Mouse (Mus musculus) liver, embryonic 14.5 days (tissue): ENCODE data around the gene Thbd. TPM values are rescaled to one million over a fixed set of nuclear protein-coding genes. Genes with fewer than 3 reads are reported as not detected.

Source experiments
- ATAC-seq: fragments of 200-750 bp; cut with Nextera tagmentation; 2 replicates; pipeline ENCODE4 v1.8.0; 2017; ENCODE audit warnings: moderate number of reproducible peaks, mild to moderate bottlenecking, moderate library complexity; ENCODE audit not compliant: insufficient read depth
- DNase-seq, 3 experiments: peaks; one replicate each; pipeline ENCODE4 v3.0.0-alpha.2; 2012 to 2013; ENCODE audit warnings: low read depth in 3 of 3, low spot score in 3 of 3
- H3K27ac ChIP-seq: fragments of 300-500 bp; sonication (generic); 2 replicates; pipeline ENCODE4 v1.5.1; 2014; ENCODE audit warnings: moderate library complexity, mild to moderate bottlenecking, control low read depth, inconsistent platforms
- H3K27me3 ChIP-seq: fragments of 300-500 bp; sonication (generic); 2 replicates; pipeline ENCODE4 v1.6.1; 2014; ENCODE audit warnings: mild to moderate bottlenecking, low read length, moderate library complexity; ENCODE audit not compliant: control insufficient read depth, insufficient read depth
- H3K36me3 ChIP-seq: fragments of 300-500 bp; sonication (generic); replicated peaks from 2 replicates; pipeline ENCODE4 v1.6.1; 2014; ENCODE audit warnings: low read depth; ENCODE audit not compliant: control insufficient read depth, insufficient read depth
- H3K4me1 ChIP-seq, 2 experiments: fragments of 200-500 bp in 1 of 2; fragments of 300-500 bp in 1 of 2; sonication (generic) in 1 of 2; replicated peaks; 2 replicates each; pipeline ENCODE4 v1.6.1; 2012 to 2014; ENCODE audit warnings: antibody characterized with exemption in 1 of 2, inconsistent platforms in 1 of 2, low read length in 1 of 2; ENCODE audit not compliant: control insufficient read depth in 2 of 2, insufficient read depth in 2 of 2
- H3K4me2 ChIP-seq: fragments of 300-500 bp; sonication (generic); 2 replicates; pipeline ENCODE4 v1.6.1; 2014; ENCODE audit warnings: low read depth, mild to moderate bottlenecking, control low read depth, moderate library complexity
- H3K4me3 ChIP-seq, 2 experiments: fragments of 200-500 bp in 1 of 2; fragments of 300-500 bp in 1 of 2; sonication (generic) in 1 of 2; 2 replicates each; pipeline ENCODE4 v1.5.1; 2012 to 2014; ENCODE audit warnings: low read depth in 2 of 2, low read length in 2 of 2, mild to moderate bottlenecking in 2 of 2, control low read depth in 1 of 2, inconsistent platforms in 1 of 2, moderate library complexity in 1 of 2; ENCODE audit not compliant: insufficient read depth in 1 of 2
- H3K9ac ChIP-seq: fragments of 300-500 bp; sonication (generic); replicated peaks from 2 replicates; pipeline ENCODE4 v1.6.1; 2014; ENCODE audit warnings: mild to moderate bottlenecking, control low read depth, moderate library complexity
- H3K9me3 ChIP-seq: fragments of 300-500 bp; sonication (generic); 2 replicates; pipeline ENCODE4 v1.6.1; 2016; ENCODE audit warnings: low read length, mixed read lengths; ENCODE audit not compliant: control insufficient read depth
- CTCF ChIP-seq: IDR thresholded peaks from 2 replicates; pipeline ENCODE4 v1.5.1; 2016; ENCODE audit warnings: antibody characterized with exemption, low read depth, control low read depth
- EP300 ChIP-seq: IDR thresholded peaks from 2 replicates; pipeline ENCODE4 v1.6.1; 2016; ENCODE audit warnings: antibody characterized with exemption, low read depth
- WGBS: fragments of 180-500 bp; shearing (Covaris S2); extraction: QIAGEN DNeasy Blood & Tissue Kit; methylation state at CpG from one replicate; pipeline ENCODE4 v1.1.7; 2014; ENCODE audit not compliant: insufficient replicate concordance; 5-methylcytosine and 5-hydroxymethylcytosine counted together
- polyA plus RNA-seq, 2 experiments: library from polyadenylated mRNA; depleted of rRNA in 1 of 2; stranded (reverse) in 1 of 2; unstranded in 1 of 2; fragments of >200 nt; fragmentation: Nextera tagmentation in 1 of 2; extraction: Ambion mirVana in 1 of 2; gene quantifications; 2 replicates each; pipeline versions ENCODE4 v1.2.1 to v1.2.3; 2012 to 2014

The Thbd gene
- polyA plus RNA-seq, 2 experiments = 0.74 to 0.95 TPM

- ATAC-seq (no peak), DNase-seq (no peak)
- no peak overlapping the region for H3K9ac ChIP-seq
- no peak overlapping the region for H3K4me2 ChIP-seq
- H3K27me3 ChIP-seq = no peaks in the 10 kb centered on the region
- no peak overlapping the region for H3K4me3 ChIP-seq
- H3K27ac ChIP-seq = no peak overlapping the region
- H3K9me3 ChIP-seq = no peaks in the 10 kb centered on the region
- no peak for TF ChIP-seq CTCF
- no peak for TF ChIP-seq EP300
- H3K4me1 ChIP-seq = no peaks in the 10 kb centered on the region
- WGBS = 53% methylated on average over 3 of the region's 3 CpGs
- H3K36me3 ChIP-seq = no peaks in the 10 kb centered on the region
These were observed 19.6 kb upstream of the Thbd start for GRCm38 (mm10) chr2:148427553-148427952.

DNA sequence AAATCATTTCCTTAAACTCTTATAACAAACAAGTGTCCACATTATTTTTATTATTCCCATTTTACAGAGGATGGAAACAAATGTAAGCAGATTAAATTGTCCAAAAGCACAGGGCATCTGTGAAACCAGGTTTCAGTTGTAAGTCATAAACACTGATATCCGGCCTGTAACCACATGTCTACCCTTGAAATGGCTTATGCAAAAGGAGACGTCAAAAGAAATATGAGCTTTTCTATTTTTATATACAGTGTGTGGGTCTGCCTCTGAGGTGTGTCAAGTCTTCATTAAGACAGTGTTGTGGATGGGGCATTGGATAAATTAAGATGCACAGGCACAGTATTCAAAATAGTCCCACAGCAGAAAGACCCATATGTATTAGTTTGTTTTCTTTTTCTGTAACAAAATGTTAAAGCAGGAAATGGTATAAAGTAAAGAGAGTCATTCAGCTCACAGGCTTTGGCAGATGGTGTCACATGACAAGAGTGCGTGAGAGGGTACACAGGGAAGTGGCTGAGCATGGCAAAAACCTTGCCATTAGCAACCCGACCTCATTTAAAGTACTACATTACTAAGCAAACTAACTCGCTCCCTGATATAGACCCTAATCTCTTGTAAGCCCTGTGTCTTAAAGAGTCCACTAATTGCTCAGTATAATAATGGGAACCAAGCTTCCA lies 17.9 kb upstream of the Thbd start:
- Histone ChIP-seq H3K27me3 (no peaks in the 10 kb centered on the region), H3K9ac (no peak overlapping the region), H3K4me2 (no peak overlapping the region), H3K36me3 (no peaks in the 10 kb centered on the region), H3K4me1 (no peaks in the 10 kb centered on the region), H3K27ac (no peak overlapping the region), H3K9me3 (no peaks in the 10 kb centered on the region), H3K4me3 (no peak overlapping the region)
- ATAC-seq (no peak), DNase-seq (no peak)
- TF ChIP-seq CTCF = no peak
- TF ChIP-seq EP300 = no peak
- WGBS = 46% methylated on average over 5 of the region's 5 CpGs

DNA sequence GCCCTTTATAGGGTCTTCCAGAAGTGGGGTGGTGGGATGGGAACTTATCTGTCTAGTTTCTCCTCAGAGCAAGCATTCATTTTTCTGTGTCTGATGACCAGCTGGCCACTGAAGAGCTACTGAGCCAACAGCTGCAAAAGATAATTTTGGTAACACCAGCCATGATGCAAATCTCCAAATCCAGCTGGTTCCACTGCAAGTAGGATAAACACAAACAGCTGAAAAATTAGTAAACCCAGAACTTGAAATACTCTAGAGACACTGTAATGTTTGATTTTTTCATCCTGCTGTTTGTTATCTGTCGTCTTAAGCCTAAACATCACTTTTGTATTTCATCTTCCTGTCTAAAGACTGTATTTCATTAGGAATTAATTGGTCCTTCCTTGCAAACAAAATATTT lies 13.7 kb upstream of the Thbd start:
- no peak for DNase-seq
- Histone ChIP-seq H3K27ac (no peak overlapping the region), H3K36me3 (no peaks in the 10 kb centered on the region), H3K4me2 (no peak overlapping the region), H3K27me3 (no peaks in the 10 kb centered on the region), H3K4me1 (no peaks in the 10 kb centered on the region), H3K4me3 (no peak overlapping the region), H3K9ac (no peak overlapping the region), H3K9me3 (no peaks in the 10 kb centered on the region)
- ATAC-seq = no peak
- 56% methylated on average over 1 of the region's 1 CpGs for WGBS
- TF ChIP-seq EP300 (no peak), CTCF (no peak)

DNA sequence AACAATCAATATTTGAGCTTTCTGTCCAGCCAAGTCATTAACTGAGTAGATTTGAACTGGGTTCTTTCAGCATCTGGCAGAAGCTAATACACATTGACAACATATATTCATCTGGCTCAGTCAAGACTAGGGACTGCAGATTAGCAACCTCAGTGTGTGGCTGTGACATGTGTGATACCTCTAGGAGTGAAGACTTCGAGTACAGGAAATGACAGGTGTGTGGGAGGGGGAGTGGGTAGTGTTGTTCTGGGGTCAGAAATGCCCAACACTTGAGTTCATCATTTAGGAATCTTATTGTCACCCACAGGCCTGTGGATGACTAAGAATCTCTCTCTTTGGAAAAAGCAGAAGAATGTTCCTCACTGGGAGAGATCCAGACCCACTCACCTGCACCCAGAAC lies 13.1 kb upstream of the Thbd start:
- Histone ChIP-seq H3K9me3 (no peaks in the 10 kb centered on the region), H3K27me3 (no peaks in the 10 kb centered on the region), H3K4me2 (no peak overlapping the region), H3K36me3 (no peaks in the 10 kb centered on the region), H3K9ac (no peak overlapping the region), H3K4me3 (no peak overlapping the region), H3K27ac (no peak overlapping the region), H3K4me1 (no peaks in the 10 kb centered on the region)
- 15% methylated on average over 1 of the region's 1 CpGs for WGBS
- ATAC-seq (no peak), DNase-seq (no peak)
- TF ChIP-seq CTCF (no peak), EP300 (no peak)

GRCm38 (mm10) chr2:148419776-148420175 lies 11.8 kb upstream of the Thbd start:
- no peaks in the 10 kb centered on the region for H3K27me3 ChIP-seq
- no peak overlapping the region for H3K4me2 ChIP-seq
- no peaks in the 10 kb centered on the region for H3K4me1 ChIP-seq
- H3K9me3 ChIP-seq = no peaks in the 10 kb centered on the region
- 62% methylated on average over 2 of the region's 2 CpGs for WGBS
- no peaks in the 10 kb centered on the region for H3K36me3 ChIP-seq
- H3K4me3 ChIP-seq = no peak overlapping the region
- DNase-seq = no peak
- no peak overlapping the region for H3K27ac ChIP-seq
- TF ChIP-seq EP300 = no peak
- H3K9ac ChIP-seq = no peak overlapping the region
- ATAC-seq = no peak
